ENCODE assay signal across 29 mouse cellular contexts in the genomic region with DNA sequence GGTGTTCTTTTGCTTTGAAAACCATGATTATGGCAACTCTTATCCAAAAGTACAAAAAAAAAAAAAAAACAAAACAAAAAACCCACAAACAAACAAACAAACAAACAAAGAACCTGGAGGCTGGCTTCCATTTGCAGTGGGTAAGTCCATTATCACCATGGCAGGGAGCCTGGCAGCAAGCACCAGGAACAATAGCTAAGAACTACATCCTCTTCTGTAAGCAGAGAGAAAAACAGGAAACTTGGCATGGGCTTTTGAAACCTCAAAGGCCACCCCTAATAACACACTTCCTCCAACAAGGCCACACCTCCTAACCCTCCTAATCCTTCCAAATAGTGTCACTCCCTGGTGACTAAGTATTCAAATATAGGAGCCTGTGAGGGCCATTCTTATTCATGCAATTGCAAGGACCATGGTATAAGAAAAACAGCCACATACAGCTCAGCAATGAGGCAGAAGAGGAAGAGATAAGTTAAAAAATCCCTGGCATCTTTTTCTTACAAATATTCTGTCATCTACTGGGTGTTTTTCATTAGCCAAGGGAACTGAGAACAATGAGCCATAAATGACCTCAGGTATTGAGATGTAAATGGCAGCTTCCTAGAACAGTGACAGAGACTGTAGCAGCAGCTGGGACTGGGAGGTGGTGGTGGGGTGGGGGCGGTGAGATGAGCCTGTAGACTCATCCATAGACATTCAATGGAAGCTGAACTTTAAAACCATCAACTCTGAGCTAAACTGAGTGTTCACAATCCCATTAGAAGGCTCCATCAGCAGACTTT.
DNase-seq lines count a peak whose midpoint lies in the region; ATAC-seq lines count a peak whose summit lies in the region.
"Had no signal": no experiment of that assay in that cellular context is flagged by ENCODE, and none has a peak within 500 bp of the region (broad histone marks: within the 10 kb centered on the region; RNA-seq: fewer than 3 reads in every experiment).

No protein-coding gene starts in this region.

- ATAC-seq in granulocyte monocyte progenitor cell, adult 5-6 weeks (replicated peaks; ENCODE audit: poor library complexity, severe bottlenecking): peak; percentile 73
- ATAC-seq: activated CD4-positive, CD25-positive, alpha-beta regulatory T cell, adult 4 months; forebrain, embryonic 15.5 days; intestine, embryonic 15.5 days; Patski had no signal

- DNase-seq in ES-CJ7 (ENCODE audit: low read depth, low spot score) (peak; percentile 50), R1 (ENCODE audit: low read depth, low spot score) (peak; percentile 67)
- DNase-seq in splenic B cell, adult 2 months (ENCODE audit: low read depth, low spot score): peak; percentile 6
- DNase-seq in natural killer cell, adult 2 months (ENCODE audit: low spot score in 2 of 2): no peak
- DNase-seq in cerebellum, adult 18-20 months: no peak
- DNase-seq in kidney, postnatal 14 days: no peak
- DNase-seq in cerebellum, postnatal 36 days: no peak
- DNase-seq: adrenal gland, adult 8-10 months; adrenal gland, postnatal 36 days; B cell, adult 2 months; cerebellum, adult 11 months; cerebellum, adult 8-10 months; cerebellum, postnatal 10 days; gastrocnemius, postnatal 25 days; heart, adult 2 months; kidney, adult 18-20 months had no signal

- H3K27me3 ChIP-seq in splenic B cell, adult 2 months (ENCODE audit: control insufficient read depth, insufficient read depth, low read length, poor library complexity, severe bottlenecking): no peaks in the 10 kb centered on the region
- H3K27me3 ChIP-seq: CH12.LX; embryonic facial prominence, embryonic 13.5 days; forebrain, embryonic 12.5 days; forebrain, embryonic 15.5 days; heart, embryonic 13.5 days; hindbrain, embryonic 12.5 days; hindbrain, embryonic 15.5 days; intestine, embryonic 15.5 days; Patski had no signal

- H3K36me3 ChIP-seq in splenic B cell, adult 2 months (ENCODE audit: control insufficient read depth, insufficient read depth, low read length, poor library complexity, severe bottlenecking): no peaks in the 10 kb centered on the region
- H3K36me3 ChIP-seq: embryonic facial prominence, embryonic 10.5 days; embryonic facial prominence, embryonic 13.5 days; forebrain, embryonic 12.5 days; forebrain, embryonic 15.5 days; heart, embryonic 10.5 days; heart, embryonic 13.5 days; hindbrain, embryonic 12.5 days; hindbrain, embryonic 15.5 days; intestine, embryonic 15.5 days had no signal

Comparison
In these comparisons a context has a peak if more than half of its experiments do, and no peak if none do; other contexts are left out.
1. DNase-seq: peak in ES-CJ7 (single experiment), R1 (single experiment) and splenic B cell, adult 2 months (single experiment); none in natural killer cell, adult 2 months (0 of 2), cerebellum, adult 18-20 months (0 of 2), kidney, postnatal 14 days (single experiment) and cerebellum, postnatal 36 days (0 of 2).